Mouse (Mus musculus): ENCODE data around the gene Nutf2. TPM values are rescaled to one million over a fixed set of nuclear protein-coding genes. Genes with fewer than 3 reads are reported as not detected.
A peak's percentile ranks its signal among the peaks of the same experiment; 100 is the strongest.

Nutf2 gene
- polyA plus RNA-seq, 2 experiments = 83.2 to 139 TPM

DNA sequence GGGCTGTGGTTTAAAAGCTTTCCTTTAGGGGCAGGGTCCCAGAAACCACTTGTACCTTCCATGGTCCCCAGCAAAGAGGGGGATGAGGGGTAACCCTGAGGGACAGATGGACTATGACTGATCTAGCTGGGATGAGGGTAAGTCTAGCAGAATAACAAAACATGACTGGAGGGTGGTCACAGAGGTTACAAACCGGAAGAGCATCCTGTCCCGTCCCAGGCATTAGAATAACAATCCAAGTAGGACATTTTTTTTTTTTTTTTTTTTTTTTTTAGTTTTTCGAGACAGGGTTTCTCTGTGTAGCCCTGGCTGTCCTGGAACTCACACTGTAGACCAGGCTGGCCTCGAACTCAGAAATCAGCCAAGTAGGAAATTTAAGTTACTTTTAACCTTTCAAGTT is 10.4 kb upstream of the Nutf2 start:
- 83% methylated on average over 4 of the region's 4 CpGs for WGBS (ENCODE audit: insufficient replicate concordance)
- TF ChIP-seq CTCF (IDR thresholded peaks at IDR 0.05; ENCODE audit: low read depth) (no peak), EP300 (IDR thresholded peaks at IDR 0.05; ENCODE audit: low read depth) (no peak)
- Histone ChIP-seq H3K36me3 (replicated peaks; ENCODE audit: control insufficient read depth, insufficient read depth, low read depth) (peaks cover 30% of the 10 kb centered on the region), H3K27me3 (ENCODE audit: control insufficient read depth, insufficient read depth, low read length) (no peaks in the 10 kb centered on the region), H3K27ac (no peak overlapping the region), H3K4me2 (ENCODE audit: low read depth) (peak overlapping the region; percentile 73), H3K4me1 (replicated peaks; ENCODE audit: control insufficient read depth in 2 of 2, insufficient read depth in 2 of 2, low read length in 1 of 2) (peaks cover 9 to 10% of the 10 kb centered on the region in 2 experiments), H3K9ac (replicated peaks) (no peak overlapping the region), H3K4me3 (ENCODE audit: insufficient read depth in 1 of 2, low read depth in 2 of 2, low read length in 2 of 2) (peak overlapping the region in 1 of 2 experiments; percentile 49; a peak in 1 of 4 replicates), H3K9me3 (ENCODE audit: control insufficient read depth, low read length) (no peaks in the 10 kb centered on the region)
- no peak for DNase-seq (ENCODE audit: low read depth in 3 of 3, low spot score in 3 of 3)
- no peak for ATAC-seq (ENCODE audit: insufficient read depth)

DNA sequence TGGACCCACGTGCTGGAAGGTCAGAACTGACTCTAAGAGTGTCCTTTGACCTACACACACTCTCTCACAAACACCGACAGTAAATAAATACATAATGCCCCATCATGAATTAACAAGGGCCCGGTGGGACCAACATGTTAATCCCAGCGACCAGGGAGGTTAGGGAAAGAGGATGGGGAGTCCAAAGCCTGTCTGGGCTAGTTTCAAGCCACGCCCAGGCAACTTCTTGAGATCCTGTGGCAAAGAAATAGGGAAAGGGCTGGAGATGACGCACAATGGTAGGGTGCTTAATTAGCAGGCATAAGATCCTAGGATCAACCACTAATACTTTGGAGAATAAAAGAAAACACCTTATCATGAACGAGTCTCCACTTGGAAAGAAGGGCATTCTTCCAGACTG is 9.8 kb upstream of the Nutf2 start:
- H3K4me1 ChIP-seq (replicated peaks; ENCODE audit: control insufficient read depth in 2 of 2, insufficient read depth in 2 of 2, low read length in 1 of 2) = peaks cover 9 to 10% of the 10 kb centered on the region in 2 experiments
- WGBS (ENCODE audit: insufficient replicate concordance) = 66% methylated on average over 7 of the region's 7 CpGs
- no peak for ATAC-seq (ENCODE audit: insufficient read depth)
- peak overlapping the region; percentile 55 for H3K9ac ChIP-seq (replicated peaks)
- no peak for DNase-seq (ENCODE audit: low read depth in 3 of 3, low spot score in 3 of 3)
- TF ChIP-seq EP300 (IDR thresholded peaks at IDR 0.05; ENCODE audit: low read depth) (no peak), CTCF (IDR thresholded peaks at IDR 0.05; ENCODE audit: low read depth) (no peak)
- H3K27ac ChIP-seq = no peak overlapping the region; the same call in 1 of the 2 replicates
- no peaks in the 10 kb centered on the region for H3K27me3 ChIP-seq (ENCODE audit: control insufficient read depth, insufficient read depth, low read length)
- H3K9me3 ChIP-seq (ENCODE audit: control insufficient read depth, low read length) = no peaks in the 10 kb centered on the region
- H3K4me2 ChIP-seq (ENCODE audit: low read depth) = peak overlapping the region; percentile 73
- H3K4me3 ChIP-seq (ENCODE audit: insufficient read depth in 1 of 2, low read depth in 2 of 2, low read length in 2 of 2) = peak overlapping the region; percentile 46 to 49
- H3K36me3 ChIP-seq (replicated peaks; ENCODE audit: control insufficient read depth, insufficient read depth, low read depth) = peaks cover 25% of the 10 kb centered on the region

DNA sequence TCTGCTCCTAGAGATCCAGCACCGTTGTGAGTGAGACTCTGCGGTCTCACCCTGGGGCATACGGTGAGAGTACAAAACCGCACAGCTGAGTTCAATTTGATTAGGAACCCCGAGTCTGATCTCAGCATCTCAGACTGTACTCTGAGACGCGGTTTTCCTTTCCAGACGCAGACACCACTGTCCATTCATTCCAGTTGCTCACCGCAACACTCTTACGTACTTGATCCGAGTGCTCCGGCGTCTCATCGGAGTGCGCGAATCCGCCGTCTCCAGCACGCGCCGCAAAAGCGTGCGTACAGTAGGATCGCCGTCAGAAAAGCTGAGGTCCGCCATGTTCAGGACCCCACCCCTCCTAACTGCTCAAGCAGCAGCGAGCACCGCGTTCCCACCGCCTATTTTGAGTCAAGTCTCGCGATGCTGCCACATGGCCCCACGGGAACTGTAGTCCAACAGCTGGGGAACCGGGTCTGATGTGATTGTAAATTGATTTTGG is 8.7 kb upstream of the Nutf2 start:
- Histone ChIP-seq H3K36me3 (replicated peaks; ENCODE audit: control insufficient read depth, insufficient read depth, low read depth) (peaks cover 18% of the 10 kb centered on the region), H3K4me1 (replicated peaks; ENCODE audit: control insufficient read depth in 2 of 2, insufficient read depth in 2 of 2, low read length in 1 of 2) (peaks cover 13 to 18% of the 10 kb centered on the region in 2 experiments), H3K27me3 (ENCODE audit: control insufficient read depth, insufficient read depth, low read length) (no peaks in the 10 kb centered on the region), H3K9me3 (ENCODE audit: control insufficient read depth, low read length) (no peaks in the 10 kb centered on the region), H3K4me3 (ENCODE audit: insufficient read depth in 1 of 2, low read depth in 2 of 2, low read length in 2 of 2) (peak overlapping the region; percentile 69 to 76), H3K9ac (replicated peaks) (peak overlapping the region; percentile 75), H3K4me2 (ENCODE audit: low read depth) (peak overlapping the region; percentile 74), H3K27ac (peak overlapping the region; percentile 84)
- TF ChIP-seq EP300 (IDR thresholded peaks at IDR 0.05; ENCODE audit: low read depth) = peak; percentile 62
- no peak for TF ChIP-seq CTCF (IDR thresholded peaks at IDR 0.05; ENCODE audit: low read depth)
- ATAC-seq (ENCODE audit: insufficient read depth) = peak; percentile 63
- DNase-seq (ENCODE audit: low read depth in 3 of 3, low spot score in 3 of 3) = peak; percentile 82 to 84 (median 83)
- under 1% methylated on average over 34 of the region's 34 CpGs for WGBS (ENCODE audit: insufficient replicate concordance)

DNA sequence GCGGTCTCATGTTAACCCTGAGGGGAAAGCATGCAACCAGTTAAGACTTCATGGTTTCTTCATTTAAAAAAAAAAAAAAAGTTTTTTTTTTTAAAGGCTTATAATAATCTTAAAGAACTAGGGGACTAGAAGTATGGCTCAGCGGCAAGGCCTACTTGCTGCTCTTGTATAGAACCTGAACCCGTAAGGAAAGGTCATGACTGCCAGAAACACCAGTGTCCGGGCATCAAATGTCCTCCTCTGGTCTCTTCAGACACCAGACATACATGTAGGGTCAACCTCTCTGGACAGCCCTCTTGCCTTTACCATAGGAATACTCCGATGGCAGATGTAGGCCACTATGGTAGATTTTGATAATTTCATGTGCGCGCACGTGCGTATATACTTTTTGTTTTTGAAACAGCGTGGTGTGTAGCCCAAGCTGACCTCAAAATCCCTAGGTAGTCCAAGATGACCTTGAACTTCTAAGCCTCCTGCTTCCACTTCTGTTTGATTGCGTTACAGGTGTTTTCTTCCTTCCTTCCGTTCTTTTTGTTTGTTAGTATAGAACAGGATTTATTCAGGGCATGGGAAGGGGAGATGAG is 8.1 kb upstream of the Nutf2 start:
- peaks cover 15% of the 10 kb centered on the region for H3K36me3 ChIP-seq (replicated peaks; ENCODE audit: control insufficient read depth, insufficient read depth, low read depth)
- no peak for TF ChIP-seq CTCF (IDR thresholded peaks at IDR 0.05; ENCODE audit: low read depth)
- TF ChIP-seq EP300 (IDR thresholded peaks at IDR 0.05; ENCODE audit: low read depth) = no peak
- no peak for DNase-seq (ENCODE audit: low read depth in 3 of 3, low spot score in 3 of 3)
- H3K9me3 ChIP-seq (ENCODE audit: control insufficient read depth, low read length) = no peaks in the 10 kb centered on the region
- ATAC-seq (ENCODE audit: insufficient read depth) = no peak
- 71% methylated on average over 12 of the region's 12 CpGs for WGBS (ENCODE audit: insufficient replicate concordance)
- H3K4me2 ChIP-seq (ENCODE audit: low read depth) = peak overlapping the region; percentile 74
- peak overlapping the region; percentile 75 for H3K9ac ChIP-seq (replicated peaks)
- peaks cover 18 to 22% of the 10 kb centered on the region in 2 experiments for H3K4me1 ChIP-seq (replicated peaks; ENCODE audit: control insufficient read depth in 2 of 2, insufficient read depth in 2 of 2, low read length in 1 of 2)
- no peak overlapping the region; the same call in 1 of the 2 replicates for H3K27ac ChIP-seq
- H3K4me3 ChIP-seq (ENCODE audit: insufficient read depth in 1 of 2, low read depth in 2 of 2, low read length in 2 of 2) = peak overlapping the region; percentile 69 to 76; a peak in 3 of 4 replicates
- no peaks in the 10 kb centered on the region for H3K27me3 ChIP-seq (ENCODE audit: control insufficient read depth, insufficient read depth, low read length)

DNA sequence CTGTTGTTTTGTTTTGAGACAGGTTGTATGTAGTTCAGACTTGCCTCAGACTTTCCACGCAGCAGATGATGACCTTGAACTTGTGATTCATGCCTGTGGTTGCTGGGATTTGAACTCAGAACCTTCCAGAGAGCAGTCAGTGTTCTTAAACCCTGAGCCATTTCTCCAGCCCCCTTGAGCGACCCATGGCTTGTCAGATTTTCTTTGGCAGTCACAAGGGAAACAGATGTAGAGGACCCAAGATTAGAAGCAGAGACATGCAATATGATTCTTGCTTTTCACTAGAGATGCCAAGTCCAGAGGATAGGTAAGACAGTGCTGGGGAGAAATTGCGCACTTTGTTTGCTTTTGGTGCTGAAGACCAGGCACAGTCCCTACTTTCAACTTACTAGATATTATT is 7.2 kb upstream of the Nutf2 start, which contains the start of gene Cenpt:
TSS of gene Cenpt (minus strand) at position 101 of the 400 bp plus-strand sequence.
- Histone ChIP-seq H3K27me3 (ENCODE audit: control insufficient read depth, insufficient read depth, low read length) (no peaks in the 10 kb centered on the region), H3K4me3 (ENCODE audit: insufficient read depth in 1 of 2, low read depth in 2 of 2, low read length in 2 of 2) (peak within 1 kb of the TSS in 1 of 2 experiments; percentile 69; a peak in 2 of 4 replicates), H3K9me3 (ENCODE audit: control insufficient read depth, low read length) (no peaks in the 10 kb centered on the region), H3K36me3 (replicated peaks; ENCODE audit: control insufficient read depth, insufficient read depth, low read depth) (peaks cover 8% of the 10 kb centered on the region), H3K4me1 (replicated peaks; ENCODE audit: control insufficient read depth in 2 of 2, insufficient read depth in 2 of 2, low read length in 1 of 2) (peaks cover 26 to 29% of the 10 kb centered on the region in 2 experiments), H3K27ac (no peak within 1 kb of the TSS; the same call in none of the 2 replicates), H3K4me2 (ENCODE audit: low read depth) (peak within 1 kb of the TSS; percentile 74), H3K9ac (replicated peaks) (peak within 1 kb of the TSS; percentile 75; the same call in 1 of the 2 replicates)
- TF ChIP-seq CTCF (IDR thresholded peaks at IDR 0.05; ENCODE audit: low read depth) = no peak
- no peak for TF ChIP-seq EP300 (IDR thresholded peaks at IDR 0.05; ENCODE audit: low read depth)
- 76% methylated on average over 3 of the region's 3 CpGs for WGBS (ENCODE audit: insufficient replicate concordance)
- ATAC-seq (ENCODE audit: insufficient read depth) (no peak), DNase-seq (ENCODE audit: low read depth in 3 of 3, low spot score in 3 of 3) (no peak)

All from liver, embryonic 14.5 days (tissue).